Mouse (Mus musculus): Measurements from ENCODE around the gene Xbp1.
"Not testable (repeated sequence)": the region's sequence is repeated elsewhere in the genome, so short reads cannot be mapped to it uniquely, and the experiment has no call there.

Xbp1 gene

DNA sequence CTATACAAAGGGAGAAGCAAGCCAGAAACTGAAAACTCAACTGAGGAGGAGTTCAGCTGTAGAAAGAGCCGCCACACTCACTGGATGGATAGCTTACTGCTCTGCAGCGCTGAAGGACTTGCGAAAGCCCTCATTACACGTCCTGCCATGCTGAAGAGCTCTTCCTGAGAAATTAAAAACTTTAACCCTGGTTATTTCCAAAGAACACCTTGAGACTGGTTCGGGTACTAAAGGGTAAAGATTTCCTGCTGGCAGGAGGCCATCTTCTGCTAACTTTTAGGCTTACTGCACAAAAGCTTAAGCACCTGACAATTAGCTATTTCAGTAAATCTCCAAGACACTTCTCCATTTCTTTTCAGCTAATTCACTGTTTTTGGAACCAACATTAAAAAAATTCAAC, 9.7 kb downstream of the Xbp1 start:
- DNase-seq = no peak

DNA sequence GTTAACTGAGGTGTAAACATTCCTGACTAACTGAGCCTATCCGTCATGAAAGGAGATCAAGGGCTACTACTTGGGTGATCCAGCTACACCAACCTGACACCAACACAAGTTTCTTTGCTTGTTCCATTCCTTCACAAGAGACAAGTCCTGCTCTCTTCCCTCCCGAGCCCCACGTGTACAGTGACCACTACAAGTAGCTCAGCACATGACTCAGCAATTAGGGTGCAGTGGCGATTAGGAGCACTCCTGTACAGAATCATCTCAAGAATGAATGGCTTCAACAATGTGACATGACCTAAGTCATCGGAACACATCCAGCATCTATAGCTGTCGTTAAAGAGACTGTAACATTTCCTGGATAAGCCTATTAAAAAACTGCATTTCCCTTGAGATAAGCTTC, 10.3 kb downstream of the Xbp1 start:
- DNase-seq = no peak

DNA sequence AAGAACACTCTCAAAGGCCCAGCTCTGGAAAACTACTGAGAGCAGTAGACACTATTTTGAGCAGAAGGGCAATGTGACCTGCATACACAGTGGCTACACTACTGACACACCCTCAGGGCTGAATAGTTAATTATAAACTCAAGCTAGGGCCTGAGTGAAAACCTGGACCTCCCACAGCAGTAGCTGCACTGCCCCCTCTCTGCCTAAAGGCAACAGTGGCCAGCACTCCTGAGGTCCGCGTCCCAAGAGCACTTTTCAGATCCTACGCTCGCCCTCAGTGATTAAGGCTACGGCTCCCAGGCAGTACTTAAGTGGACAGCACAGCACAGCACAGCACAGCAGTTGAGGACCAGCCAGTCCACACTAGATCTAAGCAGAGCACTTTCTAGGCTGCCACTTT, 12.6 kb downstream of the Xbp1 start:
- DNase-seq = no peak

DNA sequence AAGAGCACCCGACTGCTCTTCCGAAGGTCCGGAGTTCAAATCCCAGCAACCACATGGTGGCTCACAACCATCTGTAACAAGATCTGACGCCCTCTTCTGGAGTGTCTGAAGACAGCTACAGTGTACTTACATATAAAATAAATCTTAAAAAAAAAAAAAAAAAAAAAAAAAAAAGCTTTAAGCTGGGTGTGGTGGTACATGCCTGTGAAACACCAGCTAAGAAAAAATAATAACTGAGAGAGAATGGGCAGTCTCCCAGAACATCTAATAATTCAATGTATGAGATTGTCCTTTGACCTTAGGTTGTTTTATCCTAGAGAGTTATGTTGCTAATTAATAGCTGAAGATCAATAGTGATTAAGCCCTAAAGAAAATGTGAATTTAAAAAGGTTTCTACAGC, 17.0 kb downstream of the Xbp1 start:
- DNase-seq = not testable (repeated sequence)

DNA sequence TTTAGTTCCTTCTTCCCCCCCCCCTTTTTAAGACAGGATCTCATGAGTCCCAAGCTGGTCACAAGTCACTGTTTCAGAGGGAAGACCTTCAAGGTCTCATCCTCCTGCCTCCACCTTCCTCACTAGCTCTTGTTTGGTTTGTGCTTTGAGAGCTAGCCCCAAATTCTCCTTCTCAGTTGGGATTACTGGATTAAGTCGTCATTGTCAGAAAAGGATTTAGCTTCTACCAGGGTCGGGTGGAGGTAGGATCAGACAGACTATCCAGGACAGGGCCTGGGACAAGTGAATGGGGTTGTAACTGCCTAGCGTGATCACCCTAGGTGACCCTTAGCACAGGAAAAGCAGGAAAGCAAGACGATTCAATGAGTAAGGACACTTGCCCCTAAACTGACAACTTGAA, 19.9 kb downstream of the Xbp1 start:
- DNase-seq = no peak

DNA sequence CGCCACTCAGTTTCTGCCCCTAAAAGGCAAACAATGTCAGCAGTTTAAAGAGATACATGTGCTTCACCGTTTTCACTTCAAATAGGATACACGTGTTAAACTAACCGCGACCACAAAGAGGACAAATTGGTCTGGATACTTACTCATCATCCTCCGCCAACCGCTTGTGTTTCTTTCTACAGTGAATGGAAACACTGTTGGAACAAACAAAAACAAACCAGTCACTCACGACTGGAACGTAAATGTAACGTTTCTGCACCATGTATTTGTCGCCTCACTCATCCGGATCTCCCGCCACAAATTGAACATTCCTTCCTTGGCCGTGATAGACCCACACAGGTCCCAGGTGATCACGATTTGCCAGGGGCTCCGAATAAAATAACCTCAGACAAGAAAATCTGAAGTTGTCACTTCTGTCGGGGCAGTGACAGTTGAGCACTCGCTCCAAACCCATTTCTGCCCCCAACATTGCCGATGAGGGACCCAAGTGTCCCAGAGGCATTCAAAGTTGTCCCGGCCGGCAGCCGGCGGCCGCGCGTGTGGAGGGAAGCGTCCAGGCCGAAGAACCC, 20.9 kb downstream of the Xbp1 start:
- DNase-seq = no peak

DNA sequence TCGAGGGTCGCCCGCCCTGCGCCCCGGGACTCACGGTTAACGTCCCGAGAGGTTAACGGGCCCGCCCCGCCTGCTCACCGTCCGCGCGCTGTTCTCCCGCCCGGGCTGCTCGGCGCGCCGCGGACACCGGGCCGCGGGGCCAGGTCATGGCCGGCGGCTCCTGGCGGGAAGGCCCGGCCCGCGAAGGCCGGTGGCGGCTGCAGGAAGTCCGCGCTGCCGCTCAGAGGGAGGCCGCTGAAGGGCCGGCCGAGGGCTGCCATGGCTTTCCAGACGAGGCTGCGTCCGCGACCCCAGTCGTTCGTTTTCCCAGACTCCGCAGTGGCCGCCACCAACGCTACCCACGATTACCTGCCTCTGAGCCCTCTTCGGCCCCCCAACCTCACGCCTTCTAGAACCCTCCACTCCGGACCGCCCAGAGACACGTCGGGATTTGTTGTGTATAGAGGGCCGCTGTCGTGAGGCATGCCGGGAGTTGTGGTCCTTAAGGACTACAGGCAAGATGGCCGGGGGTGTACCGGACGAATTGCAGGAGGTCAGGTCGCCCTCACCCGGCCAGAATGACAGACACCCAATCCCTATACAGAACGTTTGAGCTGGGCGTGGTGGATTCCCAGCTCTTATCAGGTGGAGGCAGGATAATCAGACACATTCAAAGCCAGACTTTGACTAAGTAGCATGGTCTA, 21.5 kb downstream of the Xbp1 start, which contains the start of gene Ccdc117:
Ccdc117 (minus strand) TSS at position 389 of the 683 bp plus-strand sequence.
- DNase-seq = peak; percentile 94

DNA sequence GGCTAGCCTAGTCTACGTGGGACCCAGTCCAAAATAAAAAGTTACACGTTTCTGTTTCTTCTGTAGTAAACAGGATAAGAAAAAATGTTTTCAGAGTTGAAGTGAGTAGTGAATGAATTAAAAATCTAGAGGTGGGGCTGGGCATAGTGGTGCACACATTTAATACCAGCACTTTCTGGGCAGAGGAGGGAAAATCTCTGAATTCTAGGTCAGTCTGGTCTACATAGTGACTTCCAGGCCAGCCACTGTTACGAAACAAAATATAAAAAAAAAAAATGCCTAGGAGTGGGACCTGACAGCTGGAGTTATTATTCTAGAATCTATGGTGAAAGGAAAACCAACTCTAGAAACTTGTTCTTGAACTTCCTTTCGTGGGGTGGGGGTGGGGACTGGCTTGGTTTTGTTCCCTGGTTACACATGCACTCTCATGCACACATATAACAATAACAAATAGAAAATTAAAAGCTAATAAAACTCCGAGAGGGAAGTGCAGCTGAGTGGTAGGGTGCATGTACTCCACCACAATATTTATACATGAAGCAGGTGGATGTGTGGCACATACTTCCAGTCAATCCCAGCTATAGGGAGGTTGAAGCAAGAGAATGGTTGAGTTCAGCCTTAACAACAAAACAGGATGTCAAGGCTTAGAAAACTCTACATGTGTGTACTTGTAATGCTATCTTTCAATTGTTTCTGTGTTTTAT, 22.2 kb downstream of the Xbp1 start:
- no peak for DNase-seq

DNA sequence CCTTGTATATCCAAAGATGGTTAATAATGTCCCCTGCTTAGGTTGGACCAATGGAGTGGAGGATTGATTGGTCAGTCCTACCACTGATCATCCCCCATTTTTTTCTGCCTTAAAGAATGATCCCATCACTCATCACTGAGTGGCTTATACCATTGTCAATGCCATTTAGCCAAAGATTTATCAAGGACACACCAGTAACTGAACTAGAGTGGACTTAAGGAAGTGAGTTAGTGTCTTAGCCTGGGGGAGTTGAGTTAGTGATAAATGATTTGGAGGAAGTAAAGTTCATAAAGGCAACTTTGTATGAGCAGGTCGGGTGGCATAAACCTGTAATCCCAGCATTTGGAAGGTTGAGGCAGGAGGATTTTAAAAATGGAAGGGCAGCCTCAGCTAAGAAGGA, 22.8 kb downstream of the Xbp1 start:
- no peak for DNase-seq

DNA sequence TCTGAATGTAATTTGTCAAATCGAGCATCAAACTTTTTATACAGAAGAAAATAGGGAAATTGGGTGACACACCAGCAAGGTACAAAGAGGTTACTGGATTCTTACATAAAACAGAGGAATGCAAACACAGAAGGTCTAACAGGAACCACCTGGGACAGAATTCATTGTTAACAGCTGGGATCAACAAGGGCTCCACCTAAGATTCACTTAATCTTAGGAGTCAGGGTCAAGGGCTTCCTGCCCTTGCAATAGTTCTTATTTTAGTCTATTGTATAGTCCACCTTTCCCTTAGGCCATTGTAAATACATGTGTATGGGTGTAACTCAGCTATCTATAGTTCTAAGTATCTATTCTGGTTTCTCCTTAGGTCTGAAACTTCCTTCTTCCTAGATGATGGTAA, 24.2 kb downstream of the Xbp1 start:
- not testable (repeated sequence) for DNase-seq

DNA sequence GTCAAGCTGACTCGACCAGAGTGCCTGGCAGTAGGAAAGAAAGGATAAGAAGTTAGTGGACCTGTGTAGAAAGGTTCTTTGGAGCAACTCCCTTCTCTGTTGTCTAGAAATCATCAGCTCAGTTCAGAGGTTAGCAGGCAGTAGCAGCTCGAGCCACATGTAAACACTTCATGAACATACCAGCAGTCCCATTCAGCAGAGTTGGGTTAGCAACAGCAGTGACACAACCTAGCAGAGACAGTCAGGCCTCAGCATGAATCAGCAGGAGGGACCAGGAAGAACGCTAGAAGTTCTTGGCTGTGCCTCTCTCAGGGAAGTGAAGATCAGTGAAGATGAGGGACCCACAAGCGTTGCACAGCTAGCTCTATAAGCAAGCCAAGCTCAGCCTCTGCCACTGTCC, 25.0 kb downstream of the Xbp1 start:
- no peak for DNase-seq

DNA sequence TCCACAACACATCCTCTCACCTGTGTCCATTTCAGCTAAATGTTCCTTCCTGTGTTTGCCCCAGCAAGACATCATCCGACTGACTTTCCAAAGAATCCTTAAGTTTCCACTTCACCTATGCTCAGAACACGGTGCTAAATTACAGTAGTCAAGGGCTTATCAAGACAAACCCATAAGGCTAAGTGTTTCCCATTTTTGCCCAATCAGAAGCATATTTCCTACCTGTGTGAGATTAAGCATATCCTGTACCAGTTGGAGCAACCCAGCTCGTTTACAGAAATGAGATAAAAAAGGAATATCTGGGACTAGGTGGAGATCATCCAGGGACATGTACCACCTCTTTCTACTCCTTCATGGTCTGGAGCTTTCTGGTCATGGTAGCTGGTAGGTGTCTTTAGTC, 26.2 kb downstream of the Xbp1 start:
- no peak for DNase-seq

DNA sequence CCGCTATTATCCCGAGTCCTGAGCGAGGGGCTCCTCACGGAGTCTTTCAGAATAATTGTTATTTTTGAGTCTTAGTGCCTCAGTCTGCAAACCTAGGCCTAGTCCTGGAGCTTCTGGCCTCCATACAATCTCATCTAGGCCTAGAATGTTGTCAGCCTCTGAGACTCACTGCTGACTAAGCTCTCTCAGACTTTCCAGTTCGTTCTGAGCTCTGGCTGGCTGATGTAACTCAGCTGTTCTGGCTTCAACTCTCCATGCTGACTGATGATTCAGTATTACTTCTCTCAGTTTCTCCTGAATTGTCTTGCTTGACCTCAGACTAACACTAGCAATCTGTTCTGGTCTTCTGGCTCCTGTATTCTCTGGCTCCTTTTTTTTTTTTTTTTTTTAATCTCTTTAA, 31.0 kb downstream of the Xbp1 start:
- no peak for DNase-seq

DNA sequence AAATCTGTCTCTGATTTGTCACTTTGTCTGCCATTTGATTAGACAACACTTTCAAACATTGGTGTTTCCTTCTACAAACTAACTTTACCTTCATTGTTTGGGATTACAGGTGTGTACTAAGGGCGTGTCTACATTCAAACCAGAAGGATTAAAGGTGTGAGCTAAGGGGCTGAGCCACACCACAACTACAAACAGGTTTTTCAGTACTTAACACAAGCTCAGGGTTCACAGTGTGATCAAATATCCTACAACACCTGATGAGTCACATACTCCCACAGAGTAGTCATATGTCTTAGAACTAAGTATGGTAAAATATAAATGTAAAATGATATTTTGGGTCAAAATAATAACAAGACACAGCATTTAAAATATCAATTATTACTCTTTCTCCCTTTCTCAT, 31.5 kb downstream of the Xbp1 start:
- no peak for DNase-seq

DNA sequence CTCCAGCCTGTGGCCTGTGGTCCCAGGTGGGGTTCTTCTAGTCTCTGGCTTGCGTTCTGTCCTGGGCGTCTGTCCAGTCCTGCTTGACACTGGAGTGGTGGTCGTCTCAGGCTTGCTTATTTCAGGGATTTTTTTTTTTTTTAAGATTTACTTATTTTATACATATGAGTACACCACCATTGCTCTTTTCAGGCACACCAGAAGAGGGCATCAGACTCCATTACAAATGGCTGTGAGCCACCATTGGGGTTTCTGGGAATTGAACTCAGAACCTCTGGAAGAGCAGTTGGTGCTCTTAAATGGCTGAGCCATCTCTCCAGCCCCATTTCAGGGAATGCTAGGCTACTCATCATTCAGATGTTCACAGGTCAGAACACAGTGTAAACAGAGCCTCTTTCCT, 39.8 kb downstream of the Xbp1 start:
- no peak for DNase-seq

DNA sequence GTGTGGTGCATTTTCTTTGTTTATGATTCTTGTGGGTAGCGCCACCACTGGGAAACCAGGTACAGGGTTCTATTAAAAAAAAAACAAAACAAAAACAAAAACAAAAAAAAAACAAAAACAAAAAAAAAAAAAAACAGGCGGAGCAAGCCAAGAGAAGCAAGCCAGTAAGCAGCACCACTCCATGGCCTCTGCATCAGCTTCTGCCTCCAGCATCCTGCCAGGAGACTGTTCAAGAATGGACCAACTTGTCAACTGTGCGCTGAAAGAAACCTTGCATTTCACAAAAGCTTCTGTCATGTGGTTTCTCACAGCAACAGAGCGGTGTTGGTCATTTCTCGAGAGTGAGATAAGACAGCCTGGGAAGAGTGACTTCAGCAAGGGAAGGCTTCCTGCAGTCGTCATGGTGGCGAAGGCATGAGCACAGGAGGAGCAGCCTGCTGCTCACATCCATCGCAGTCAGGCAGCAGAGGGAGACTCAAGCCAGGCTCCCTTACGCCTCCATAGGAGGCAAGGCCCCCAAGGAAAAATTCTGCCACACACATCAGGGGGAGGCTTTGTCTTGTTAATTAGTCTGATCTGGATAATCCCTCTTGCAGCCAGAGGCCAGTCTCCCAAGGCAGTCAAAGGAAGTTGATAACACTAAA, 42.3 kb downstream of the Xbp1 start:
- DNase-seq = no peak

DNA sequence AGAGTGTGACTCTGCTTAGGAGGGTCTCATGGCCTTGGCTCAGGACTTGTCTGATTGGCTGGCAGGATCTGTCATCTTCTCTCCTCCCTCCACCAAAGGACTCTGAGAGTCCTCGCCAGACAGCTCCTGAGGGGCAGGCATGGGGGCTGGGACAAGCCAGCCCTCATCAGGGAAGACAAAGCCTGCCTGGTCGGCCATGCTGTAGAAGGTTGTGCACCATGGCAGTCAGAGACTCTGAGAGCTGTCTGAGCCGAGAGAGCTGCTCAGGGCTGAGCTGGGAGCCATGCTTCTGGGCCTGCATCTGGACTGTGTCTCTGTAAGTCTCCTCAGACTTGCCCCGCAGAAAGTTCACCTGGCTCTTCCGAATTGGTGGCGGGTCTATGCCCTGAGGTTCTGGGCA, 43.4 kb downstream of the Xbp1 start:
- DNase-seq = no peak

DNA sequence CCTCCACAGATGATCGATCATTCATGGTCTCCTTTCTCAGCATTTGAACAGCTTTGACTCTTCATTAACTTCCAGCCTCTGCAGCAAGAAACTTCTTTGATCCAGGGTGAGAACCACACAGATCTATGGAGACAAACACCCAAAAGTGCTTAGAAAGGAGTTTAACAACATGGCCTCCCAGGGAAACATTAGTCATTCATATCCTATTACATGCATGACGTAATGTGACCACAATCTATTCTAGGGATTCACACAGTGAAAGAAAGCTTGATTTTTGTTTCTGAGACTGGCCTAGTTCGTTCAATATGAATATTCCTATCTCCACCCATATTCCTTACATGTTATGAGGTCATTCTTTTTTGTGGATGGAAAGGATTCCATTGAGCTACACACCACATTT, 45.1 kb downstream of the Xbp1 start:
- no peak for DNase-seq

DNA sequence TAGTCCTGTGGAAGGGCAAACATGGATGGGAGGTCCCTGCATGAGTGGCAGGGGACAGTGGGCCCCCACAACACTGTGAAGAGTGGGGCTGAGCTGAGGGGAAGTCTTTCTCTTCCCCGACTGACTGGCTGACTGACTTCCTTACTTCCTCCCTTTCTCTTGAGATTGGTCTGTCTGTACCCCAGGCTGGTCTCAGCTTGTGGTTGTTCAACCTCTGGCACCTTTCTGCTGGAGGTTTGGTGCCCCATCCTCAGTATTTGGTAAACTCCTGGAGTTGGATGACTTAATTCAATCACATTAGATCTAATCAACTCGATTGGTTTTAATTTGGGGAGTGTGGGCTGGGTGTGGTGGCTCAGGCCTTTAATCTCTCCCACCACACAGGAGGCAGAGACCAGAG, 46.0 kb downstream of the Xbp1 start:
- DNase-seq = no peak

DNA sequence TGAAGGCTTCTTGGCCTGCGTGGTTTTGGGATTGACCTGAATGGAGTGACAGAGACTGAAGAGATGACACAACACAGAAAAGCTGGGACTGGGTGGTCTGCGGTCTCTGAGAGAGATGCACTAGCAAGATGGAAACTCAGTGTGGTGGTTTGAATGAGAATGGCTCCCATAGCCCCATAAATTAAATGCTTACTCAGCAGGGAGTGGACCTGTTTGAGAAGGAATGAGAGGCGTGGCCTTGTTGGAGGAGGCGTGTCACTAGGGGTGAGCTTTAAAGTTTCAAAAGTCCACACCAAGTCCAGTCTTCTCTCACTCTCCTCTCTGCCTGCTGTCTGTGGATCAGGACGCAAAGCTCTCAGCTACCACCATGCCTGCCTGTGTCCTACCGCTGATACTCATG, 47.2 kb downstream of the Xbp1 start:
- DNase-seq = no peak

DNA sequence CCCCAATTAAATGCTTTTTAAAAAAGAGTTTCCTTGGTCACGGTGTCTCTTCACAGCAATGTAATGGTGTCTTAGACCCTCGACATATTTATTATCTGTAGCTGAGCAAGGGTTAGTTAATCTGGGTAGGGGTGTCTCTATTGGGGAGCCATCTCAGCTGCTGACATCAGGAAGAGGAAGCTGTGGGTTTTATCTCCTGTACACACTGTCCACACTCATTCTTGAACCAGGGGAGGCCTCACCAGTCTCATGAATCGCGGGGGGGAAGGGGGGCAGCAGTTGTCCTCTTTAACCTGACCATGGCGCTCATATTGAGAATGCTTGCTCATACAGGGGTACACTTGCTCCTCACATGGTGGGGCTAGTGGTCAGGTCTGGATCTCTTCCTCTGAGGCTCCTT, 47.6 kb downstream of the Xbp1 start:
- DNase-seq = no peak

DNA sequence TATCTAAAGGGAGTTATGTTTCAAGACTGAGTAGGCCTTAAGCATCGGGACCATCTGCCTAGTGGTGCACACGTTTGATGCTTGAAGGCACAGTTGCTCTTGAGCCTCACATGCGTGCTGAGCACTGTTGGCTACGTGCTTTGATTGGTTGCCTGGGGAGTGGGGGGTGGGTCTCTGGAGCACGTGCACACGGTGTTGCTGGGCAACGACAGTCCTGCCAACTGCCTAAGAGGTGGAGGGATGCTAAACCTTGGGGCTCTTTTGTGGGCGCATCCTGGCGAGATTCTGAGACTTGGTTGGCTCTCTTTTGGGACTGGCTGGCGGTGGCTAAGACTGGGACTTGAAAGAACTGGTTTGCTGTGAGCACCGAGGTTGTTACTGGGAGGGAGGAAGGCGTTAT, 49.0 kb downstream of the Xbp1 start, which contains the start of gene Ankrd36:
Ankrd36 (plus strand) TSS at position 211 of the 400 bp plus-strand sequence.
- DNase-seq = no peak

DNA sequence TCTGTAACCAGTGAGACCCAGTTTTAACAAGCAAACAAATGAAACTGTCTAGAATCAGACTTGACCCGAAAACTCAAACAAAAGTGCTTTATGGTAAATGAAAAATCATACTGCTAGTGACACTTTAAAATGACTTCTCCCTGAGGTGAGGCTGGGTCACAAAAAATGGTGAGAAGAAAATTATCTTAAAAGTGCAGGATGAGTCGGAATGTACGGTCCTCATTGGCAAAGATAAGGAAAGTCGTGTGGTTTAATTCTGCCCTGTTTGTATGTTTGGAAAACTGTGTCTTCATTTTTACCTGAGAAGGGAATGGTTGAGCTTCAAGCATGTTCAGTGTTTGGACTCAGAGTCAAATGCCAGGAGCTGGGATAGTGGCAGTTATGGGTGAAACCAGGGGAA, 51.4 kb downstream of the Xbp1 start:
- no peak for DNase-seq

DNA sequence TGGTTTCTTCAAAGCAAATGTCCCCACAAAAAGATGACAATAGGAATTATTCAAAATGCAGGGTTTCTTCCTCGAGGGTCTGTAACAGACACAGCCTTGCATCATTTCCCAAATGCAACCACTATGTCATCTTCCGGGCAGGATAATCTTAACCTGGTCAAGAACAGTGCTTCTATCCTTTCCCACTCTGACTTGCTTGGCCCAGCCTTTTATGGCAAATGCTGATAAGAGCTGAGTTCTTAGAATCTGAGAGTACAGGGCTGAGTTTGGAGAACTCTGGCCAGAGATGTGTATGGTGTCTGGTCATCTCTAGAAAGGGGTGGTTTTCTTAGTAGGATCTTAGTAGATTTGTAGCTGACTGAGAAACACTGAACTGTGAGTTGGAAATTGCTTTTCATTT, 53.4 kb downstream of the Xbp1 start:
- peak; percentile 67 for DNase-seq
